Mouse (Mus musculus) lung, postnatal 0 days (tissue): ENCODE measurements around the gene Tbce.

Experiments
- CTCF ChIP-seq: IDR thresholded peaks from 2 replicates; pipeline ENCODE4 v1.5.1; 2016; ENCODE audit warnings: antibody characterized with exemption, mild to moderate bottlenecking
- EP300 ChIP-seq: IDR thresholded peaks from 2 replicates; pipeline ENCODE4 v1.6.1; 2016; ENCODE audit warnings: antibody characterized with exemption, mild to moderate bottlenecking, control low read depth

- TF ChIP-seq CTCF, result no peak
- no peak for TF ChIP-seq EP300
These were observed 82.8 kb downstream of the Tbce start for GRCm38 (mm10) chr13:13956686-13957085.
